In genomic region chr16:37384369-37384768, GRCm38 (mm10) we compare ENCODE assay signal across 8 mouse cellular contexts. TPM values are rescaled to one million over a fixed set of nuclear protein-coding genes. Genes with fewer than 3 reads are reported as not detected.
DNase-seq lines count a peak whose midpoint lies in the region; ATAC-seq and TF ChIP-seq lines count a peak whose summit lies in the region.

No protein-coding gene starts in this region.

- no peak for TF ChIP-seq CTCF in liver, postnatal 0 days (IDR thresholded peaks at IDR 0.05; ENCODE audit: low read depth)

- ATAC-seq in CD4-positive, CD25-positive, alpha-beta regulatory T cell, adult 4 months: no peak
- no peak; the same call in 1 of the 2 replicates for ATAC-seq in liver, postnatal 0 days
- peak; percentile 54 for ATAC-seq in stomach, embryonic 15.5 days (ENCODE audit: insufficient read depth, low FRiP score, low read depth)

- H3K4me1 ChIP-seq in liver, postnatal 0 days (ENCODE audit: insufficient read depth): peaks cover 13% of the 10 kb centered on the region
- H3K4me1 ChIP-seq in stomach, embryonic 15.5 days: peaks cover 5% of the 10 kb centered on the region; the same call in 1 of the 2 replicates

- peak overlapping the region; percentile 36 for H3K4me3 ChIP-seq in liver, postnatal 0 days (ENCODE audit: low read depth, low read length)
- peak overlapping the region; percentile 53 for H3K4me3 ChIP-seq in stomach, embryonic 15.5 days (replicated peaks)

- 2% methylated on average over 23 of the region's 30 CpGs for WGBS in liver, postnatal 0 days (ENCODE audit: insufficient replicate concordance)
- under 1% methylated on average over 29 of the region's 30 CpGs for WGBS in stomach, embryonic 15.5 days

- peaks cover 20% of the 10 kb centered on the region for H3K27me3 ChIP-seq in liver, postnatal 0 days (ENCODE audit: insufficient read depth, low read length)
- 0 out of 2 replicates have a peak, but pooled peaks cover 2% of the 10 kb centered on the region for H3K27me3 ChIP-seq in stomach, embryonic 15.5 days (replicated peaks)

- no peaks in the 10 kb centered on the region for H3K36me3 ChIP-seq in liver, postnatal 0 days (replicated peaks; ENCODE audit: insufficient read depth, low read length)
- no peaks in the 10 kb centered on the region for H3K36me3 ChIP-seq in stomach, embryonic 15.5 days

- TF ChIP-seq EP300 in liver, postnatal 0 days (IDR thresholded peaks at IDR 0.05; ENCODE audit: low read depth): no peak

- no peaks in the 10 kb centered on the region for H3K9me3 ChIP-seq in liver, postnatal 0 days (ENCODE audit: low read length)
- no peaks in the 10 kb centered on the region for H3K9me3 ChIP-seq in stomach, embryonic 15.5 days

- H3K4me2 ChIP-seq in liver, postnatal 0 days (ENCODE audit: low read depth, low read length): peak overlapping the region; percentile 70
- peak overlapping the region; percentile 96 for H3K4me2 ChIP-seq in stomach, embryonic 15.5 days

- H3K9ac ChIP-seq in liver, postnatal 0 days (replicated peaks): no peak overlapping the region
- H3K9ac ChIP-seq in stomach, embryonic 15.5 days: no peak overlapping the region

- DNase-seq in CD4-positive, CD25-positive, alpha-beta regulatory T cell, adult 2 months (ENCODE audit: low read depth, low spot score): peak; percentile 0
- DNase-seq in urinary bladder, adult 2 months (ENCODE audit: low spot score): peak; percentile 25
- no peak for DNase-seq in urinary bladder, postnatal 10 days (ENCODE audit: low spot score)
- DNase-seq in frontal cortex, postnatal 14 days (ENCODE audit: low spot score in 2 of 2): peak; percentile 44 to 50
- peak; percentile 54 to 58 for DNase-seq in layer of hippocampus, adult 8-10 months (ENCODE audit: low spot score in 2 of 2)
- DNase-seq in liver, postnatal 0 days: no peak

- H3K27ac ChIP-seq in liver, postnatal 0 days (ENCODE audit: low read depth): no peak overlapping the region
- H3K27ac ChIP-seq in stomach, embryonic 15.5 days: no peak overlapping the region

RNA-seq across cellular contexts. Expression of gene Stxbp5l, which starts 0.4 kb away (rescaled TPM):
- under 1 TPM in 1 of 2 experiments, not detected in 1; 0.26 TPM for polyA plus RNA-seq in CD4-positive, CD25-positive, alpha-beta regulatory T cell, adult 4 months (2017; shearing (Covaris generic))
- polyA plus RNA-seq in urinary bladder, adult 2 months (2012; rRNA removed): 0.03 TPM in 1 of 2 replicates, not detected in the other
- total RNA-seq in layer of hippocampus, adult 8-10 months (2022): 100 to 1,000 TPM; 114 to 148 (median 127) TPM
- 0.07 TPM in 1 of 2 replicates, not detected in the other for polyA plus RNA-seq in liver, postnatal 0 days (2015; fragmentation: Nextera tagmentation; extraction: Ambion mirVana)
- polyA plus RNA-seq in stomach, embryonic 15.5 days (2015; fragmentation: Nextera tagmentation; extraction: Ambion mirVana): 2.4 and 3.5 TPM in 2 replicates

Comparison
In these comparisons a context has a peak if more than half of its experiments do, and no peak if none do; other contexts are left out.
1. DNase-seq: peak in CD4-positive, CD25-positive, alpha-beta regulatory T cell, adult 2 months (single experiment), urinary bladder, adult 2 months (single experiment), frontal cortex, postnatal 14 days (2 of 2) and layer of hippocampus, adult 8-10 months (2 of 2); none in urinary bladder, postnatal 10 days (single experiment) and liver, postnatal 0 days (single experiment).